Mouse (Mus musculus): ENCODE measurements around the gene Wnk1.
"Not testable (repeated sequence)": the region's sequence is repeated elsewhere in the genome, so short reads cannot be mapped to it uniquely, and the experiment has no call there.

The Wnk1 gene

DNA sequence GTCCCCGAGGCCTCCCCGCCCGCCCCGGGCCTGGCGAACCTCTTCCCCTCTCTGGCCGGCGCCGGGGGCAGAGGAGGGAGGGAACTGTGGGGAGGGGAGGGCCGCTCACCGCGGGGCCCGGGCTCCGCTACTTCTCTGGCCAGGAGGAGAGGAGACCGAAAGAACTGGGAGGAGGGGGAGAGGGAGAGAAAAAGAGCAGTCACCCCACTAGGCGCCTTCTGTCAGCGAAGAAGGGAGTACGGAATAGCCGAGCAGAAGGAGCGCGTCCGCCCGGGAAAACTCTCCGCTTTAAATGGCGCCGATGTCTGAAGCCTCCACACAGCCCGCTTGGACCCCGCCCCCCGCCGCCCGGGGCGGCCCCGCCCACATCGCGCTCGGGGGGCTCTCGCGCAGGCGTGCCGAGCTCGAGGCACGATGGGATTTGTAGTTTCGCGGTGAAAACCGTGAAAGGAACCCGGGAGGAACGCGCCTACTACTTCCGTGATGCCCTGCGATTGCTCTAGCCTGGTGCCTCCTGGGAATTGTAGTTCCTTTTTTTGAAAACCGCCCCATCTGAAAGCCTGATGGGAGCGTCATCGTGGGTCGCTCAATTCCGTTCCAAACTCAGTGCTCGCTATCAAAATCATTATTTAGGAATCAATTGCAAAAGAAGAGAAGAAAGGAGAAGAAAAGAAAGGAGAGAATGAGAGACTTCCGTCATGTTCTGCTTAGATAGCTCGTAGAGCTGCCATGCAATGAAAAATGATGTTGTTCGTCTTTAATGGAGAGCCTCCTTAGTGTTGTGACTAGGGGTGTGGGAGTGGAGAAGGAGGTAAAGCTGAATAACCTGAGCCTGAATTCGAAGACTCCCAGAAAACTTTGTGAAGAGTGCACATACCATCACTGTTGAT lies at the start of gene Wnk1:
Wnk1 (minus strand) TSS at position 307 of the 890 bp plus-strand sequence.
- DNase-seq = peak; percentile 98

DNA sequence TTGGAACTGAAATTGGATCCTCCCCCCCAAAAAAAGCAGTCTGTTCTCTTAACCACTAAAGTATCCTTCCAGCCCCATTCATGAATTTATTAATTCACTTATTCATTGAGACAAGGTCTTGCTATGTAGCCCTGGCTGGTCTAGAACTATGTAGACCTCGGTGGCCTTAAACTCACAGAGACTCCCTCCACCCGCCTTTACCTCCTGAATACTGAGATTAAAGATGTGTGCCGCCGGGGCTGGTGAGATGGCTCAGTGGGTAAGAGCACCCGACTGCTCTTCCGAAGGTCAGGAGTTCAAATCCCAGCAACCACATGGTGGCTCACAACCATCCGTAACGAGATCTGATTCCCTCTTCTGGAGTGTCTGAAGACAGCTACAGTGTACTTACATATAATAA lies 48.6 kb upstream of the Wnk1 start:
- DNase-seq = not testable (repeated sequence)

DNA sequence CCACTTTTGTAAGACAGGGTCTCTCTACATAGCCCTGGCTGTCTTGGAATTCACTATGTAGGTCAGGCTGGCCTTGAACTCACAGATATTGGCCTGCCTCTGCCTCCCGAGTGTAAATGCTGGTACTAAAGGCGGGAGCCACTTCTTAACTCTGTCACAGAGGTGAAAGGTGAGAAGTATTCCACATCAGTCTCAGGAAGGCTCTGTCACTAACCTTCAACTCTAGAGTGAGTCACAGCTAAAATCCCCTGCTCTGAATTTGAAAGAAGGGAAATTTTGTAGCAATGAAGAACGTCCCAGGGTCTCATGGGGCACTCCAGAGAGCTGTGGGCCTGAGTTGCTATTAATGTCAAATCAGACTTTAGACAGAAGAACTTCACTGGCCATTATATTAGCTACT lies 47.4 kb upstream of the Wnk1 start:
- no peak for DNase-seq

DNA sequence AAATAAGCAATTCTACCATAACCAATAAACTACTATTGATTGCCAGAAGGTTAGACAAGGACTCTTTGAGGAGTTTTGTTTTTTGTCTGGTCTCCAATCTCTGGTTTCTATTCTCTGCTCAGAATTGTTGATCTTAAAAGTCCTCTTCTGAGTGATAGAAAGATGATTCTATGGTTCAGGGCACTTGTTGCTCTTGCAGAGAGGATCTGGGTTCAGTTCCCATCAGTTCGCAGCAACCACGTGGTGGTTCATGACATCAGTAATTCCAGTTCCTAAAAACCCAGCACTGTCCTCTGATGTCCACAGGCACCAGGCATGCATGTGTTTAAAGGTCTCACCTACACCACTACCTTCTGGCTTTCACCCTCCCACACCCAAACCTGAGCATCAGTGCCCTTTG lies 46.5 kb upstream of the Wnk1 start:
- DNase-seq = no peak

DNA sequence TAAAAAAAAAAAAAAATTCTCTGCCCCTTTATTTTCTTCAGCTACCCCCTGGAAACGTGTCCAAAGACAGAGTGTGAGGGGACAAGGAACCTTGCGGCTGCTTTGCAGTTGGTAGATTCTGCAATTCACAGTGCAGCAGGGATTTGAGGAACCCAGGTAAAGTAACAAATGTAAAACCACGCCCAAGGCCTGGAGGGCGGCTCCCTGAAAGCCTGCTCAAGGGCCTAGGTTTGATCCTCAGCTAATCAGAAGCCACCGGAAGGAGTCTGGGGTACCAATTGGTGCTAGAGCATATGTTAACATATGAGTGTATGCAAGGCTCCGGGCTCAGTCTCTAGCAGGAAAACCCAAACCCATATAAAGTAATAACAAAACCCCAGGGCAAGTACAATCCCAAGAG lies 45.0 kb upstream of the Wnk1 start:
- no peak for DNase-seq

DNA sequence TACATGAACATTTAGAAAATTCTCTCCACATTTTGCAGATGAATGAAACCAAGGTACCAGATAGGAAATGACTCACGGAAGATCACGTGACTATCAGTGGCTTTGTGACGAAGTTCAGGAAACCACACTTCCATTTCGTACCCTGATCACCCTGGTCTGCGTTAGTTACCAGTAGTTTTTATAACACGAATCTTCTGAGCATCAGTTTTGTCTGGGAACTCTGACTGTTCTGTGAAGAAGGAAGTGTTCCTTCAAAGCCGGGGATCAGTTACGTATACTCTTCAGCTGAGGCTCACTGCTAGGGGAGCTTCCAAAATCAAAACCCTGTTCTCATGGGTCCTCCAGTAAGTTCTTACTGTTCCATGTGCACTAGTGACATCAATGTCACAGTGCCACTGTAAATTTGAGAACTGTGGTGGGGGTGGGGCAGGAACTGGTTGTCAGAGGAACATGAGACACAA lies 44.5 kb upstream of the Wnk1 start:
- DNase-seq = no peak

DNA sequence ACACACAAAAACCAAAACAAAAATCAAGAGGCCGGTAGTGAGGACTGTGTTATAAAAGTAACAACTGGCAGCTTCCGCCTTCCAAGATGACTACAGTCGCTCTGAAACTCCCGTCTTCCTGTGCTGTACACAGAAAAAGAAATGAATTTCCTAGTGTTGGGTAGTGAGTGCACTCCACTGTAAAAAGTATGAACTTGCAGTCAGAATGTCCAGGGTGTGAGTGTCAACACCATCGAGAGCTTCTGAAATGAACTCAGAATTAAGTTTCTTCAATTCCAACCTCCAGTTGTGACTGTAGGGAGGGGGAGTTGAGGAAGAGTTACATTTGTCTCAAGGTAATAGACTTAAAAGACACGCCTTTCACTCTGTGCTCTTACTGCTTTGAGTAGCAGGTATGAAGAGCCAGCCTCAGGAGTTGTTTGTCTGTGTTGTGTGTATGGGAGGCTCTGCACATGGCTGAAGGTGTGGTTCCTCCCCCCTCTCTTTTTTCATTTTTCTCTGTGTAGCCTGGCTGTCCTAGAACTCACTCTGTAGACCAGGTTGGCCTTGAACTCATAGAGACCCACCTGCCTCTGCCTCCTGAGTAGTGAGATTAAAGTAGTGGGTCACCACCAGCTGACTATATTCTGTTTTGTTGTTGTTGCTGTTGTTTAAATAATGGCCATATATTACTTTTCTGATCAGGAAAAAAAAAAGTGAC lies 43.9 kb upstream of the Wnk1 start:
- DNase-seq = no peak

DNA sequence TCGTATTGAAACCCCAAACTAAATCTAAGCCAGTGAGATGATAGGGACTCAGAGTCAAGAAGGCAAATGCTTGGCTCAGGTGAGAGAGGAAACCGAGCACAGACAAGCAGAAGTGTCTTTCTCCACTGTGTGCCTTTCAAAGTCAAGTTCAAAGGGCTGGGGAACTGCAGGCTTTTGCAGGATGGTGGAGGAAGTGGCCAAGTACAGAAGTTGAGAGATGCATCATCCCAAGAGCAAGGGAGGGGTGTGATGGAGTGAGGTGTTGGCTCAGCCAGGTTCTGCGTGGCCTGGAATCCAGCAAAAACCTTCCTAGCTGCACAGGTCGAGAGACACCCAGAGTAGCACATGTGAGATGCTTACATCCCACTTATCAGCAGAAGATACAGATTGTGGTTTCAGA lies 43.0 kb upstream of the Wnk1 start:
- DNase-seq = no peak

DNA sequence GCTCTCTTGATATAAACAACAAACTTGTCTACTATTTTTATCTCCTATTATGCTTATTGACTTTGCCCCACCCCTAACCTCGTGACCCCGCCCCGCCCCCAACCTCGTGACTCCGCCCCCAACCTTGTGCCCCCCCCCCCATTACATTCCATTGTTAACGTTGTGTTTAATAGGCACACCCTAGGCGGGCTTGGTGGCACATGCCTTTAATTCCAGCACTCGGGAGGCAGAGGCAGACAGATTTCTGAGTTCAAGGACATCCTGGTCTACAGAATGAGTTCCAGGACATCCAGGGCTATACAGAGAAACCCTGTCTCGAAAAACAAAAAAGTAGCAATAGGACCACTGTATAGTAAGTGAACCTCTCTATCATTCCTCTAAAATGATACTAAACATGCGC lies 41.1 kb upstream of the Wnk1 start:
- no peak for DNase-seq

DNA sequence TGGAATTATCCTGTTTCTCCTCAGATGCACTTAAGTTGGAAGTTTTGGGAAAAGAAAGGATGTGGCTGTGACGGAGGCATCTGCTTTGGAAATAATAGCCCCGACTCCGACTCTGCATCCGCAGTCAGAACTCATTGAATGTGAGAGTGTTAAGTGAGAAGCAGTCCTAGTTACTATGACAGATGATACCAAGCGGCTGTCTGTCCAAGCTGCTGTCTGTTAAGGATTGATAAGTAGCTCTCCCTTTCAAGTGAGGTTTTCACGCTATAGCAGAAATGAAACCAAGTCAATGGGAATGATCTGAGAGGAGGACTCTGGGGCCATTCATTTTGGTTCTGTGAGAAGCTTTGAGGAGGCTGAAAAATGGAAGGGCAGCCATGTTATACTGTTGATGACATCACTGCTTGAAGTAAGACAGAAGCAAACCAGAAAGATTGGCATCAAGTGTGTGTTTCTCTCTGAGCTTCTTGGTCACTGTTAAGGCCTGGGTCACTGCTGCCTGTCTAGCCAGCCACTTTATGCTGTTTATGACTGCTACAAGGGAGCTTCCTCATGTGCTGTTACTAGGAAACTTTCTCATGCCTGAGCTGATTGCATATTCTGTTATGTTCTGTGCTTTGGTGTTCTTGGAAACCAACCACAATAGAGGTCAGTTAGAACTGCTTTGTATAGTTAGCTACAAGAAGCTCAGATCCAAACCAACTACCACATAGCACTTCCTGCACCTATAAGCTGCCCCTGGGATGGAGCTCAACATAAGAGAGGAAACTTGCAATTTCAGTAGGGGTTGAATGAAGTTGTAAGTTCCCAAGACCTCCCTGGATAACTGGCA lies 38.4 kb upstream of the Wnk1 start:
- no peak for DNase-seq

DNA sequence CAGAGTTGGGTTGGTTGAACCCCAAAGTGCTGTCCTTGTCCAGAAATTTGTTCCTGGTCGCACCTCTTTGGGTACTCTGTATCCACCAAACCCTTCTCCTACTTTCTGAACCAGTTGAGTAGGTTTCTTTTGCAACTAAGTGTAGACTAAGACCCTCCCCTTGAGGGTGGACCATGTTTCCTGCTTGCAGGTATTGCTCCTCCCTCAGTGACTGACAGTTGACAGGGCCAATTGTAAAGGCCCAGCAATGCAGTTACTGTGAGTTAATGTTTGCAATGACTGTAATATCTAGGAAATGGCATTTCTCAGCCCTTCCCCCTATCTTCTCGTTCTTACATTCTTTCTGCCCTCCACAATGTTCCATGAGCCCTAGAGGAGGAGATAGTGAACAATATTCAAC lies 34.2 kb upstream of the Wnk1 start:
- DNase-seq = no peak

DNA sequence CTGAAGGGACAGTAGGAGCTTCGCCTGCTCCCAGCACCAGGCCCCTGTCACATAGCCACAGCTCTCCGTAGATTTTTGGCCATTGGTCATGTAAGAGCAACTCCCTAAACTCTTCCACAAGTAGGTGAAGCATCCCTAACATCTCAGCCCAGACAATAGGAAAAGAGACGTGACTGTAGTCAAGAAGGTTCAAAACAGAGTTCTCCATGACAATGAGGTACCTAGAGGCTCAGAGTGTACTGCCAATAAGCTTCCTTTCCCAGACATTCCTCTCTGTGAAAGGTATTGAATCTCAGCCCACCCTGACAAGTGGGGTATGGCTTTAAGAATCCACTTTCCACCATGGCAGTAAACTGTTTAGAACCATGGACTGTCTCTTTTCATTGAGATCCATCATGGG lies 31.1 kb upstream of the Wnk1 start:
- no peak for DNase-seq

DNA sequence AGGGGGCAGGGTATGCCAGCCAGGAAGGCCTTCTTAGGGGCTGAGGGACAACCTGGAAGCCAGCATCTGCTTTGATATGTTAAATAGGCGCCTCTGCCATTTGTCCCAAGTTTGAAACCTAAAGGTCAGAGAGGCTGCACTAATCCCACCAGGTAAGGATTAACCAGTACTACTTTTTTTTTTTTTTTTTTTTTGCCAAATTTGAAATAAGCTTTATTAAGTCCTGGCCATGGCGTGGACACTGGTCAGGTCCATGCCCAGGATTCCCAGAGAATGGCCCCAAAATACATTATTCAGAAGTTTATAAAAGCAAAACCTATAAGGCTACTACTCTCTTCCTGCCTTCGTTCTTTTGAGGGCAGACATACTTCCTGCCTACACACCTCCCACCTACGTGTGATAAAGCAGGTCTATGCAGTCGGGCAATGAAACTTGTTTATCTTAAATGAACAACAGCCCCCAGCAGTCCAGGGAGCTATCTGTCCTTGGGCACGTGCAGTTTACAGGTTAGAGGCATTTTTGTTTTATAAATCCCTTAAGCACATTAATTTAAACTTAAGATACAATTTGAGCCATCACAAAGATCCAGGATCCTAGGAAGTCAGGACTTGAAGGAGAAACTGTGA lies 27.2 kb upstream of the Wnk1 start:
- no peak for DNase-seq

DNA sequence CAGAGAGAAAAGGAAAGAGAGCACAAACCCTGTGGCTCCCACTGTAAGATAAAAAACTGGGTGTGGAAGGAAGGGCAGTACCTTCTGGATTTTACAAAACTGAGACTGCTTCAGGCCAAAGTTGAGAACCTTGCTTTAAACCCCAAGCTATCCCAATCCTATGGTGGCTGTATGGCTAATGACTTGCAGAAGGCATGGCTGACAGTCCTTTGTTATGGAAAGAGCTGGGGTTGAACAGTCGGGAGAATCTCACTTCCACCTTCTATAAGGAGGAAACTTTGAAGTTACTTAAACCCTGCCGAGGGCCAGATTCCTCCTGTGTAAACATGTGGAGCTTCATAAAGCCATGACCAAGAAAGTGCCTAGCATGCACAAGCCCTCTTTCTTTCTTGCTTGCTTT lies 26.2 kb upstream of the Wnk1 start:
- no peak for DNase-seq

DNA sequence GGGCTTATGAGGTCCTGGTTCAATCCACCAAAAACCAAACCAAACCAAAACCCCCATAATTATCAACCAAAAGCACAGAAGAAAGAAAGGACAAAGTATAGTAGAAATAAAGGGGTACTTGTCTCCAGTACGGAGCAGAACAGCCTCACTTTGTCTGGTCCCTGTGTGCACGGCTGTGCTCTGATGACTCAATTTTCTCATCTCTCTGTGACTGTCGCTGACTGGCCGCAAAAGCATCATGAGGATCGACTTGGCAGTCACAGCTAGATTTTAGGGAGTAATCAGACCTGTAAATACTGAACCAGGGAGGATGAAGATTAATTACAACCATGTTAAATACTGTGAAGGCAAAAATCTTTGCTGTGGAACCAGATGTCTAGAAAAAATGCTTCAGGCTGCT lies 24.5 kb upstream of the Wnk1 start:
- peak; percentile 4 for DNase-seq

DNA sequence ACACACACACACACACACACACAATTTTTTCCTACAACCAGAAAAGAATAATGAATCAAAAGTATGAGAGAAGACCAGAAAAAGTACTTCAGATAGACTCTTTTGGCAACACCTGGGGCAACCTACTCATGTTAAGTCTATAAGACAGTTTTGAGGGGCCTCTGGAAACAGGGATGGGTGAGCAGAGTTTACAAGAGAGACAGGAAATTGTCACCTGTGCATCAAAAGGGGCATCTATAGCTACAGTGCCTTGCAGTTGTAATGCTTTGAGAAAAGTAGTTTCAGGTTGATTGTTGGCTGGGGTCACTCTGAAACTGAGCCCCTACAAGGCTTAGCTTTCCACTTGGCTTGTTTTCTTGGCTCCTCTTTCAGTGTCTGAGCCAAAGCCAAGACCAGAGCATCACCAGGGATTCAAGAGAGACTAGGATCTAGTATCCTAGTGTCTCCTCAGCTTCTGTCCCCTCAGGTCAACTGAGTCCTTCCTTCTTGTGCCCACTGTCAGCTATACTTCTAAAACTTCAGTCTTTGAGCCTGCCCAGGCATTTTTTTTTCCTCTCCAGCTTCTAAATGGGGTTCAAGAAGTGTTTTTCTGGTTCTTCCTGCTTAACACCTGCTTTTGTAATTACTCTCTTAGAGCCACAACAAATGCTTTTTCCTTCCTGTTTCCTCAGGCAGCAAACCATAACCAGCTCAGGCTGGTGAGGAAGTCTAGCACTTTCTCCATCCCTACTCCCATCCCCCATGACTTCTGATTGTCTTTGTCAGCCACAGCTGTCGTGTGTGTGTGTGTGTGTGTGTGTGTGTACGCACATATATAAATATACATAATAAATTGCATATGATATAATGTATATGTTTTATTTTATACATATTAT lies 17.4 kb upstream of the Wnk1 start:
- DNase-seq = no peak

DNA sequence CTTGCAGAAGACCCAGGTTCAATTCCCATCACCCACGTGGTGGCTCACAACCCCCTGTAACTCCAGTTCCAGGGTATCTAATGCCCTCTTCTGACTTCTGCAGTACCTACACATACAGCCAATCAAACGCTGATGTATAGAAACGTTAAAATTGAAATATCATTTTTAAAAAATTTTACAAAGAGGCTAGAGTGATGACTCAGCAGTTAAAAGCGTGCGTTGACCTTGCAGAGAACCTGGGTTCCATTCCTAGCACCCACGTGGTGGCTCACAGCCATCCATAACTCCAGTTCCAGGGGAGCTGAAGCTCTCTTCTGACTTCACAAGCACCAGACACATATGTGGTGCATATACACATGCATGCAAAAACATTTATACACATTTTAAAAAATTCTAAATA lies 15.9 kb upstream of the Wnk1 start:
- no peak for DNase-seq

DNA sequence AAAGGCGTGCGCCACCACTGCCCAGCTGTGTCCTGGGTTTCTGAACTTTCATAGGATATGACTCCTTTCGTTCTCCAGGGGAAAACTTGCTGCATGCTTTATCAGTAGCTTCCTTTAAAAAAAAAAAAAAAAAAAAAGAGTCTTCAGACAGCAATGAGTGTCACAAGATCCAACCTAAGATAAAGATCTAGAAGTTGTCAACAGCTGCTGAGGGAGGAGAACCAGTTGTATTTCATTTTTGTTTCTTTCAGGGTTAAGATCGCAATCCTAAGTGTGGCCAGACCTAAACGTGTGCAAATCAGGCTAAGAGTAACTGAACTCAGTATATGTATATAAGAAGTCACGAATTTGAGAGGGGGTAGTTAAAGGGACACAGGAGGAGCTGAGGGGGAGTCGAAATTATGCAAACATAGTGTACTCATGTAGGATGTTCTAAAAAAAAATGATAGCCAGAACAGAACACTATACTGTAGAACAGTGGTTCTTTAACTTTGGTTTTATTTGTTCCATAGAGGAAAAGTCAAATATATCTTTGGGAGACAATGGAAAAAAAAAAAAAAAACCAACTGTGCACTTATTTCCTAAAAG lies 9.3 kb upstream of the Wnk1 start:
- DNase-seq = no peak

DNA sequence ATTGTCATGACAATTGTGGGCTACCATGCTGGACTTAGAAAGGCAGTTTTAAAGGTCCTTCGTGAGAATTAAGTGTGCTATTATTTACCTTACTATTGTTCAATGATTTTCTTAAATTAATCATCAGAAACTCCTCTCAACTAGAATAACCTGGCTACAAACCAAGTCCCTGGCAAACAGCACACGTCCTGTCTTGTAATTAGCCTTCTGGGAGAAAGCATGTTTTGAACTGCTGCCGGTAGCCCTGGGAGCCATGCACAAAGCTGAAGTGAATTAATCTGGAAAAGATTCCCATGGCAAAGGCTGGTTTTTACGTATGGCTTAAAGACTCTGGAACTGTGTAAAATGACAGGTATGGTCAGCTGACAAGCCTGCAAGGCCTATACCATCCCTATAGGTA lies 6.9 kb upstream of the Wnk1 start:
- DNase-seq = no peak

DNA sequence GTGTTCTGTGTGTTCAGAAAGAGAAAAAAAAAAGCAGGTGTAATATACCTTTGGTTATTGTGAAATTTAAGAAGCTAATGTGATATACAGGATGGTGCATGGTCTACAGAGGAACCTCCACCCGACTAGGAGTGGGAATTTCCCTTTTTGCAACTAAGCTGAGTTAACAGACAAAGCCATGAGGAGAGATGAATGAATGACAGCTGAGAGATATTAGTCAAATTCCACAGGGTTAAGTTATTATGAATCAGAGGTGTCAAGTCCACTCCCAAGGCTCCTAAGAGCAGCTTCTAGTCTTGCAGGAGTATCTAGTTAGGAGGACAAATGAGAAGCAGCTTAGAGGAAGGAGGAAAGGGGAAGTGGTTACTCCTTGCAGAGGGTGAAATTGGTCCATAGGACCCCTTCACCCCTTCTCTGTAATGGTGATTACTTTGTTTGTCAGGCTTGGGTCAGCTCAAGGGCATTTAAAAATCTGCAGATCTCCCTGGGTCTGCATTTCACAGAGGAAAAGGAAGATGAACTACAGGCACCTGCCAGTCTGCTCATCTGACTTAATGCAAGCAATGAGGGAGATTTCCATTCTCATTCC lies 4.3 kb upstream of the Wnk1 start:
- DNase-seq = no peak

DNA sequence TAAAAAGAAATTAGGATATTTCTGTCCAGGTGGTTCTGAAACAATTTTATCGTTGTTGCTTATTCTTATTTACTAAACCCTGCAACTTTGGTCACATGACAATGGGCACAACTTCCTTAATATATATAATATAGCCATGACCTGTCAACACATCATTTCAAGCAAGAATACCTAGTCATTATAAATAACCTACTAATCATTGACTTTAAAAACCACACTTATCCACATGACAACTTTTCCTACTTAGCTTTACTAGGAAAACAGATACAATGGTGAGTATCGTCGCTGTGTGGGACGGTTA lies 2.0 kb upstream of the Wnk1 start:
- no peak for DNase-seq
